Mouse (Mus musculus) cortical plate, adult 2 months (tissue): ENCODE data around the gene Aip.

Source experiments
- CTCF ChIP-seq: fragments of 200-500 bp; IDR thresholded peaks from 2 replicates; pipeline ENCODE4 v1.5.1; 2011; ENCODE audit warnings: mild to moderate bottlenecking, control low read depth, low read length; ENCODE audit not compliant: insufficient read depth; ENCODE audit errors: extremely low read depth
- POLR2A ChIP-seq: fragments of 200-500 bp; IDR thresholded peaks from 2 replicates; pipeline ENCODE4 v1.6.1; 2011; ENCODE audit warnings: mild to moderate bottlenecking, low read length, control low read depth; ENCODE audit not compliant: insufficient read depth; ENCODE audit errors: extremely low read depth

- TF ChIP-seq CTCF (0 out of 2 replicates have a peak, but pooled peaks have one; percentile 9), POLR2A (no peak)
These were observed 47.3 kb upstream of the Aip start for GRCm38 (mm10) chr19:4172925-4173324.
